In the genomic region with DNA sequence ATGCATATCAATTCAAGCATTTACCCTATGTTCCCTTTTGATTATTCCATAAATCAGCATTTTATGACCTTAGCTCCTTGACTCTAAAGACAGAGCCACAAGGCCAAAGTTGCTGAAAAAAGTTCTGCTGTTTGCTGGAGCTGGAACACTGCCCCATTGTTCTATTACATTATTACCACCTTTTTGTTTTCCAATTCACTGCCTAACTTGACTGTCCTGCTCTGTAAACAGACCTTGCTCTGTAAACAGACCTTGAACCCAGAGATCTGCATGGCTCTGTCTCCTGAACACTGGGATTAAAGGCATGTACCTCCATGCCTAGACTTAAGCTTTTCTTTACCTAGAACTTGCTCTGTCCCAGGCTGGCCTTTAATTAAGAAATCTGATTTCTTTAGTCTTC, we compare ENCODE assay signal across 27 mouse cellular contexts. TPM values are rescaled to one million over a fixed set of nuclear protein-coding genes. Genes with fewer than 3 reads are reported as not detected.
DNase-seq lines count a peak whose midpoint lies in the region; ATAC-seq and TF ChIP-seq lines count a peak whose summit lies in the region.
"Had no signal": no experiment of that assay in that cellular context is flagged by ENCODE, and none has a peak within 500 bp of the region (broad histone marks: within the 10 kb centered on the region; RNA-seq: fewer than 3 reads in every experiment).

No protein-coding gene starts in this region.

- no peak overlapping the region for H3K4me2 ChIP-seq in liver, embryonic 12.5 days
- H3K4me2 ChIP-seq in liver, embryonic 16.5 days (ENCODE audit: low read depth, low read length): no peak overlapping the region
- H3K4me2 ChIP-seq: embryonic facial prominence, embryonic 12.5 days; embryonic facial prominence, embryonic 15.5 days; forebrain, embryonic 15.5 days; heart, embryonic 12.5 days; heart, embryonic 15.5 days; hindbrain, embryonic 13.5 days had no signal

- no peaks in the 10 kb centered on the region for H3K36me3 ChIP-seq in kidney, adult 2 months (ENCODE audit: control insufficient read depth, insufficient read depth, low read length)
- no peaks in the 10 kb centered on the region for H3K36me3 ChIP-seq in liver, embryonic 12.5 days
- no peaks in the 10 kb centered on the region for H3K36me3 ChIP-seq in liver, embryonic 16.5 days (ENCODE audit: control insufficient read depth, insufficient read depth)
- H3K36me3 ChIP-seq: embryonic facial prominence, embryonic 12.5 days; embryonic facial prominence, embryonic 15.5 days; forebrain, embryonic 15.5 days; G1E; heart, embryonic 12.5 days; heart, embryonic 15.5 days; hindbrain, embryonic 10.5 days; hindbrain, embryonic 13.5 days had no signal

- no peaks in the 10 kb centered on the region for H3K9me3 ChIP-seq in liver, embryonic 12.5 days (replicated peaks)
- H3K9me3 ChIP-seq in liver, embryonic 16.5 days (replicated peaks; ENCODE audit: control insufficient read depth, low read length): no peaks in the 10 kb centered on the region
- H3K9me3 ChIP-seq: embryonic facial prominence, embryonic 12.5 days; embryonic facial prominence, embryonic 15.5 days; G1E; heart, embryonic 15.5 days; hindbrain, embryonic 13.5 days had no signal

- no peak overlapping the region for H3K9ac ChIP-seq in liver, embryonic 12.5 days
- no peak overlapping the region for H3K9ac ChIP-seq in liver, embryonic 16.5 days (ENCODE audit: low read depth, low read length)
- H3K9ac ChIP-seq: embryonic facial prominence, embryonic 12.5 days; embryonic facial prominence, embryonic 15.5 days; forebrain, embryonic 15.5 days; heart, embryonic 12.5 days; heart, embryonic 15.5 days; hindbrain, embryonic 13.5 days had no signal

- no peaks in the 10 kb centered on the region for H3K27me3 ChIP-seq in kidney, adult 2 months (replicated peaks; ENCODE audit: control insufficient read depth, insufficient read depth, low read length)
- H3K27me3 ChIP-seq in liver, embryonic 12.5 days (replicated peaks): no peaks in the 10 kb centered on the region
- no peaks in the 10 kb centered on the region for H3K27me3 ChIP-seq in liver, embryonic 16.5 days (ENCODE audit: control insufficient read depth, insufficient read depth, low read depth, low read length)
- H3K27me3 ChIP-seq: CH12.LX; embryonic facial prominence, embryonic 12.5 days; embryonic facial prominence, embryonic 15.5 days; forebrain, embryonic 15.5 days; heart, embryonic 12.5 days; heart, embryonic 15.5 days; hindbrain, embryonic 13.5 days; Patski had no signal

- 0 out of 2 replicates have a peak, but pooled peaks have one; percentile 32 for ATAC-seq in liver, embryonic 12.5 days
- ATAC-seq in liver, embryonic 16.5 days (ENCODE audit: low read depth): peak; percentile 67
- no peak for ATAC-seq in inflammation-experienced regulatory T-cells, adult 6 months
- ATAC-seq: forebrain, embryonic 15.5 days; hindbrain, embryonic 16.5 days; Patski had no signal

- H3K4me1 ChIP-seq in kidney, adult 2 months (ENCODE audit: control insufficient read depth, insufficient read depth, low read length): no peaks in the 10 kb centered on the region
- H3K4me1 ChIP-seq in liver, embryonic 12.5 days: no peaks in the 10 kb centered on the region
- H3K4me1 ChIP-seq in liver, embryonic 16.5 days (ENCODE audit: control insufficient read depth, low read depth, low read length): 0 out of 2 replicates have a peak, but pooled peaks cover 2% of the 10 kb centered on the region
- H3K4me1 ChIP-seq: embryonic facial prominence, embryonic 12.5 days; embryonic facial prominence, embryonic 15.5 days; forebrain, embryonic 15.5 days; heart, embryonic 15.5 days; hindbrain, embryonic 10.5 days; hindbrain, embryonic 13.5 days had no signal

- TF ChIP-seq CTCF in kidney, adult 2 months (conservative IDR thresholded peaks at IDR 0.05; ENCODE audit: insufficient read depth, insufficient read length, low read depth, low read length): no peak

- no peak overlapping the region for H3K4me3 ChIP-seq in kidney, adult 2 months (ENCODE audit: insufficient read depth, low read depth, low read length)
- H3K4me3 ChIP-seq in liver, embryonic 12.5 days: no peak overlapping the region
- H3K4me3 ChIP-seq in liver, embryonic 16.5 days (ENCODE audit: low read depth, low read length): no peak overlapping the region
- H3K4me3 ChIP-seq: embryonic facial prominence, embryonic 12.5 days; embryonic facial prominence, embryonic 15.5 days; forebrain, embryonic 15.5 days; heart, embryonic 12.5 days; heart, embryonic 15.5 days; hindbrain, embryonic 10.5 days; hindbrain, embryonic 13.5 days had no signal

- DNase-seq in kidney, adult 2 months: peak; percentile 49
- DNase-seq in kidney, adult 18-20 months: no peak
- no peak for DNase-seq in liver
- DNase-seq: adrenal gland, postnatal 10 days; adrenal gland, postnatal 36 days; B cell, adult 2 months; cerebellum, adult 18-20 months; cerebellum, adult 9-11 months; cerebellum, postnatal 25 days; gastrocnemius, postnatal 25 days; heart, adult 18-20 months; heart, postnatal 10 days; heart, postnatal 36 days had no signal

- TF ChIP-seq POLR2A in kidney, adult 2 months (IDR thresholded peaks at IDR 0.05; ENCODE audit: low read depth, low read length): no peak

- H3K27ac ChIP-seq in kidney, adult 2 months (ENCODE audit: insufficient read depth, low read depth, low read length): no peak overlapping the region
- no peak overlapping the region for H3K27ac ChIP-seq in liver, embryonic 12.5 days
- no peak overlapping the region for H3K27ac ChIP-seq in liver, embryonic 16.5 days (ENCODE audit: low read length)
- H3K27ac ChIP-seq: embryonic facial prominence, embryonic 12.5 days; embryonic facial prominence, embryonic 15.5 days; forebrain, embryonic 15.5 days; heart, embryonic 15.5 days; hindbrain, embryonic 10.5 days; hindbrain, embryonic 13.5 days had no signal

RNA-seq across cellular contexts. Expression of gene Zcchc2, which starts 36.2 kb away (rescaled TPM):
- 13.5 and 15.1 TPM in 2 replicates for polyA plus RNA-seq in kidney, adult 2 months (2012; rRNA removed)
- polyA plus RNA-seq in liver, embryonic 12.5 days (2016; fragmentation: Nextera tagmentation; extraction: Ambion mirVana): 1.7 and 1.9 TPM in 2 replicates
- polyA plus RNA-seq in liver, embryonic 16.5 days (2015; fragmentation: Nextera tagmentation; extraction: Ambion mirVana): 1.3 TPM in 2 replicates
- polyA plus RNA-seq in inflammation-experienced regulatory T-cells, adult 6 months (2017; shearing (Covaris generic)): 1 to 10 TPM; 5.6 to 9.4 (median 6.8) TPM
